Mouse (Mus musculus) forebrain, embryonic 14.5 days (tissue): ENCODE data around the gene Pigyl. TPM values are rescaled to one million over a fixed set of nuclear protein-coding genes. Genes with fewer than 3 reads are reported as not detected.

Source experiments
- ATAC-seq: fragments of 200-750 bp; cut with Nextera tagmentation; 2 replicates; pipeline ENCODE4 v1.8.0; 2017; ENCODE audit warnings: mild to moderate bottlenecking, moderate library complexity
- DNase-seq: peaks from one replicate; pipeline ENCODE4 v3.0.0-alpha.2; 2015; ENCODE audit warnings: low spot score
- H3K27ac ChIP-seq: fragments of 300-500 bp; sonication (generic); 2 replicates; pipeline ENCODE4 v1.5.1; 2014; ENCODE audit warnings: low read depth, mild to moderate bottlenecking, control low read depth, low read length, moderate library complexity
- H3K27me3 ChIP-seq: fragments of 300-500 bp; sonication (generic); replicated peaks from 2 replicates; pipeline ENCODE4 v1.6.1; 2014; ENCODE audit warnings: low read length, control low read depth, mixed read lengths; ENCODE audit not compliant: control insufficient read depth, insufficient read depth
- H3K36me3 ChIP-seq: fragments of 300-500 bp; sonication (generic); 2 replicates; pipeline ENCODE4 v1.6.1; 2014; ENCODE audit warnings: low read length, control low read depth; ENCODE audit not compliant: control insufficient read depth, insufficient read depth
- H3K4me1 ChIP-seq: fragments of 300-500 bp; sonication (generic); 2 replicates; pipeline ENCODE4 v1.6.1; 2014; ENCODE audit warnings: antibody characterized with exemption, low read length, control low read depth; ENCODE audit not compliant: control insufficient read depth, insufficient read depth
- H3K4me2 ChIP-seq: fragments of 300-500 bp; sonication (generic); 2 replicates; pipeline ENCODE4 v1.6.1; 2014; ENCODE audit warnings: mild to moderate bottlenecking, control low read depth, low read length
- H3K4me3 ChIP-seq: fragments of 300-500 bp; sonication (generic); 2 replicates; pipeline ENCODE4 v1.5.1; 2014; ENCODE audit warnings: low read depth, low read length, control low read depth
- H3K9ac ChIP-seq: fragments of 300-500 bp; sonication (generic); 2 replicates; pipeline ENCODE4 v1.6.1; 2014; ENCODE audit warnings: mild to moderate bottlenecking, low read length, control low read depth, moderate library complexity
- H3K9me3 ChIP-seq: fragments of 300-500 bp; sonication (generic); replicated peaks from 2 replicates; pipeline ENCODE4 v1.6.1; 2016; ENCODE audit warnings: low read length, control low read depth, mixed read lengths; ENCODE audit not compliant: control insufficient read depth
- WGBS: fragments of 180-500 bp; shearing (Covaris S2); extraction: QIAGEN DNeasy Blood & Tissue Kit; methylation state at CpG from one replicate; pipeline ENCODE4 v1.1.7; 2014; 5-methylcytosine and 5-hydroxymethylcytosine counted together
- polyA plus RNA-seq: library from polyadenylated mRNA; unstranded; fragments of >200 nt; fragmentation: Nextera tagmentation; extraction: Ambion mirVana; gene quantifications from 2 replicates; pipeline ENCODE4 v1.2.1, GENCODE M21; 2014

Gene Pigyl
- polyA plus RNA-seq, 1 experiment from 2014 or later: 109 TPM

DNA sequence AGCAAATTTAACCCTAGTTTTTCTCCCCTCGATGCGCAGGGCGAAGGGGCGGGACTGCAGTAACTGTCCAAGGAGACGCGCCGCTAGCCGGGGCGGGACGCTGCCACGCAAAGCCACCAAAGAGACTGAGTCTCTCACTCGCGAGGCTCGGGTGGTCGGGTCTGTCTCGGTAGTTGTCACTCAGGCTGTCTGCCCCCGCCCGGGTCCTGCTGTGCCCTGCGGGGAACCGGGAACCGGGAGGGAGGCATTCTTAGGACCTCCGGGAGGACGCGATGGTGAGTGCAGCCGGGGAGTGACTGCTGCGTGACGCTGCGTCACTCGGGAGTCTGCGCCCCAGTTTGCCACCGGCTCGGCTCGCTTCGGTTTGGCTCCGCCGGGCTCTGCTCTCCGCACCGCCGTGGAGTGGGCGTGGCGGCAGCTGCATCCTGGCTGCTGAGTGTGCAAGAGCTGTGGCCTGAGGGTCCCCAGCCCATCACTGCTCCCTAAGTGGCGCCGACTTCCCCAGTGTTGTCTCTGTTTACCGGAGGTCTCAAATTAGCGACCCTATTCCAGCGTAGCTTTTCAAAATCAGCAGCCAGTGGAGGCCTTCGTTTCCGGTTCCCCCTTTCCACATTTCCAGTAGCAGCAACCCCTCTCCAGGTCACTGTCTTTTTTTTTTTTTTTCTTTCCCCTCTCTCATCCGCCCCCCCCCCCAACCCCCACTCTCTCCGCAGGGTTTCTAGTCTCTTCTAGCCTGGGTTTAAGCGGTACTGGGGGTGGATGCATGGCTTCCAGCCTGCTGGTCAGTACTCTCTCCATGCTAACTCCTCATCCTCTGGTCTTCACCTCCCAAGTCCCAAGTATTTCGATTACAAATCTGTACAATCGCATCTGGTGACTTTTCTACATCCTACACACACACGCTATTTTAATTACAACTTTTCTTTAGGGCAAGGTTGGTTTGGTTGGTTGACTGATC, 8.3 kb downstream of the Pigyl start:
- H3K4me1 ChIP-seq: no peaks in the 10 kb centered on the region
- no peaks in the 10 kb centered on the region for H3K36me3 ChIP-seq
- no peaks in the 10 kb centered on the region for H3K9me3 ChIP-seq
- peak overlapping the region; percentile 75 for H3K9ac ChIP-seq
- 2% methylated on average over 53 of the region's 54 CpGs for WGBS
- H3K4me3 ChIP-seq: peak overlapping the region; percentile 56
- peak overlapping the region; percentile 85 for H3K4me2 ChIP-seq
- ATAC-seq: peak; percentile 91
- peak overlapping the region; percentile 55; the same call in 1 of the 2 replicates for H3K27ac ChIP-seq
- DNase-seq: peak; percentile 74
- no peaks in the 10 kb centered on the region for H3K27me3 ChIP-seq

- Histone ChIP-seq H3K4me3 (no peak overlapping the region), H3K27me3 (no peaks in the 10 kb centered on the region), H3K4me1 (no peaks in the 10 kb centered on the region), H3K9ac (no peak overlapping the region), H3K27ac (no peak overlapping the region), H3K4me2 (no peak overlapping the region), H3K9me3 (no peaks in the 10 kb centered on the region), H3K36me3 (no peaks in the 10 kb centered on the region)
- 55% methylated on average over 6 of the region's 6 CpGs for WGBS
- ATAC-seq: no peak
- DNase-seq: no peak
Observed at GRCm38 (mm10) chr9:22165964-22166363, 9.3 kb downstream of the Pigyl start.

DNA sequence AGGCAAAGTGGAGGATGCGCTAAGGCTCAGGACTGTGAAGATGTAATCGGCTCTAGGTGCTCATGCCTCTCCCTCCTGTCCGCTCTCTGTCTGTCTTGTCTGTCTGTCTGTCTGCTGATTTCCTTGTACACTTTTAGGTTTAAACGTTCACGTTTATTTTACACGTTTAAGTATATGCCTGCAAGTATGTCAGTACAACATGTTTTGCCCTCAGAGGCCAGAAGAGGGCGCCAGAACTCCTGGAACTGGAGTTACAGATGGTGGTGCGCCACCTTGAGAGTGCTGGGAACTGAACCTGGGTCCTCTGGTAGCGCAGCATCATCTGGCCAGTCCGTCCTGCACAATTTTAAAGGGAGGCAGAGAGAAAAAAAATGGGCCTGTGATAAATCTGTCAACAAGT, 10.0 kb downstream of the Pigyl start:
- Histone ChIP-seq H3K36me3 (no peaks in the 10 kb centered on the region), H3K4me3 (no peak overlapping the region), H3K4me1 (no peaks in the 10 kb centered on the region), H3K4me2 (no peak overlapping the region), H3K9me3 (no peaks in the 10 kb centered on the region), H3K9ac (no peak overlapping the region), H3K27ac (no peak overlapping the region), H3K27me3 (no peaks in the 10 kb centered on the region)
- DNase-seq (no peak), ATAC-seq (no peak)
- WGBS: 90% methylated on average over 10 of the region's 10 CpGs

- no peak overlapping the region for H3K4me3 ChIP-seq
- no peak overlapping the region for H3K4me2 ChIP-seq
- no peak for ATAC-seq
- H3K9me3 ChIP-seq: no peaks in the 10 kb centered on the region
- H3K9ac ChIP-seq: no peak overlapping the region
- no peak for DNase-seq
- no peak overlapping the region for H3K27ac ChIP-seq
- H3K36me3 ChIP-seq: no peaks in the 10 kb centered on the region
- H3K27me3 ChIP-seq: no peaks in the 10 kb centered on the region
- WGBS: 93% methylated on average over 4 of the region's 4 CpGs
- no peaks in the 10 kb centered on the region for H3K4me1 ChIP-seq
Observed at GRCm38 (mm10) chr9:22167751-22168150, 11.1 kb downstream of the Pigyl start.

GRCm38 (mm10) chr9:22169327-22169726, 12.7 kb downstream of the Pigyl start:
- no peaks in the 10 kb centered on the region for H3K9me3 ChIP-seq
- H3K27me3 ChIP-seq: no peaks in the 10 kb centered on the region
- WGBS: 90% methylated on average over 11 of the region's 11 CpGs
- no peak overlapping the region for H3K9ac ChIP-seq
- no peak overlapping the region for H3K4me3 ChIP-seq
- ATAC-seq (no peak), DNase-seq (no peak)
- no peak overlapping the region for H3K4me2 ChIP-seq
- H3K36me3 ChIP-seq: no peaks in the 10 kb centered on the region
- H3K27ac ChIP-seq: no peak overlapping the region
- H3K4me1 ChIP-seq: no peaks in the 10 kb centered on the region

DNA sequence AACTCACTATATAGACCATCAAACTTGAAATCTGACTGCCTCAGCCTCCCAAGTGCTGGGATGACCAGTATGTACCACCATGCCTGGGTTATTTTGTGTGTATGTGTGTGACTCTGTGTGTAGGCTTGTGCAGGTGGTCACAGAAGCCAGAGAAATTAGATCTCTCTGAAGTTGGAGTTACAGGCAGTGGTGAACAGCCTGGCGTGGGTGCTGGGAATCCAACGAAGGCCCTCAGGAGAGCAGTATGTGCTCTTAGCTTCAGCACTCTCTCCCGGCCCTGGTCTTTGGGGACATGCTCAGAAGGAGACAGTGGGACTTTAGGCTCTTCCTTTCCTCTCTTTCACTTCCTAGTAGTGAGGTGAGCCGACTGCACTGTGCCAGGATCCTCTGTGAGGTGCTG, 15.7 kb downstream of the Pigyl start:
- no peaks in the 10 kb centered on the region for H3K36me3 ChIP-seq
- no peaks in the 10 kb centered on the region for H3K9me3 ChIP-seq
- H3K27me3 ChIP-seq: no peaks in the 10 kb centered on the region
- DNase-seq (no peak), ATAC-seq (no peak)
- no peaks in the 10 kb centered on the region for H3K4me1 ChIP-seq
- 86% methylated on average over 4 of the region's 4 CpGs for WGBS
- H3K27ac ChIP-seq: no peak overlapping the region
- H3K9ac ChIP-seq: no peak overlapping the region
- H3K4me3 ChIP-seq: no peak overlapping the region
- no peak overlapping the region for H3K4me2 ChIP-seq

- H3K9me3 ChIP-seq: 0 out of 2 replicates have a peak, but pooled peaks cover 2% of the 10 kb centered on the region
- no peaks in the 10 kb centered on the region for H3K4me1 ChIP-seq
- no peak within 1 kb of the TSS for H3K27ac ChIP-seq
- ATAC-seq (peak; percentile 87), DNase-seq (peak; percentile 67)
- H3K36me3 ChIP-seq: no peaks in the 10 kb centered on the region
- WGBS: 14% methylated on average over 38 of the region's 43 CpGs
- H3K4me2 ChIP-seq: peak within 1 kb of the TSS; percentile 65
- peak within 1 kb of the TSS; percentile 41 for H3K4me3 ChIP-seq
- 0 out of 2 replicates have a peak, but pooled peaks cover 4% of the 10 kb centered on the region for H3K27me3 ChIP-seq
- H3K9ac ChIP-seq: peak within 1 kb of the TSS; percentile 40
Observed at GRCm38 (mm10) chr9:22188025-22188611, 31.5 kb downstream of the Pigyl start, which contains the start of gene Zfp872. Zfp872 (plus strand) TSS chr9:22188090.

GRCm38 (mm10) chr9:22196412-22196811, 39.8 kb downstream of the Pigyl start:
- 47% methylated on average over 5 of the region's 5 CpGs for WGBS
- Histone ChIP-seq H3K4me2 (no peak overlapping the region), H3K9ac (no peak overlapping the region), H3K9me3 (peaks cover 10% of the 10 kb centered on the region), H3K4me3 (no peak overlapping the region), H3K4me1 (no peaks in the 10 kb centered on the region), H3K27me3 (no peaks in the 10 kb centered on the region), H3K27ac (no peak overlapping the region), H3K36me3 (no peaks in the 10 kb centered on the region)
- ATAC-seq: no peak
- no peak for DNase-seq
